Mouse (Mus musculus): Measurements from ENCODE around the gene Copb2. TPM values are rescaled to one million over a fixed set of nuclear protein-coding genes. Genes with fewer than 3 reads are reported as not detected.

Copb2 gene
- polyA plus RNA-seq, 1 experiment from 2014 or later = 168 TPM

DNA sequence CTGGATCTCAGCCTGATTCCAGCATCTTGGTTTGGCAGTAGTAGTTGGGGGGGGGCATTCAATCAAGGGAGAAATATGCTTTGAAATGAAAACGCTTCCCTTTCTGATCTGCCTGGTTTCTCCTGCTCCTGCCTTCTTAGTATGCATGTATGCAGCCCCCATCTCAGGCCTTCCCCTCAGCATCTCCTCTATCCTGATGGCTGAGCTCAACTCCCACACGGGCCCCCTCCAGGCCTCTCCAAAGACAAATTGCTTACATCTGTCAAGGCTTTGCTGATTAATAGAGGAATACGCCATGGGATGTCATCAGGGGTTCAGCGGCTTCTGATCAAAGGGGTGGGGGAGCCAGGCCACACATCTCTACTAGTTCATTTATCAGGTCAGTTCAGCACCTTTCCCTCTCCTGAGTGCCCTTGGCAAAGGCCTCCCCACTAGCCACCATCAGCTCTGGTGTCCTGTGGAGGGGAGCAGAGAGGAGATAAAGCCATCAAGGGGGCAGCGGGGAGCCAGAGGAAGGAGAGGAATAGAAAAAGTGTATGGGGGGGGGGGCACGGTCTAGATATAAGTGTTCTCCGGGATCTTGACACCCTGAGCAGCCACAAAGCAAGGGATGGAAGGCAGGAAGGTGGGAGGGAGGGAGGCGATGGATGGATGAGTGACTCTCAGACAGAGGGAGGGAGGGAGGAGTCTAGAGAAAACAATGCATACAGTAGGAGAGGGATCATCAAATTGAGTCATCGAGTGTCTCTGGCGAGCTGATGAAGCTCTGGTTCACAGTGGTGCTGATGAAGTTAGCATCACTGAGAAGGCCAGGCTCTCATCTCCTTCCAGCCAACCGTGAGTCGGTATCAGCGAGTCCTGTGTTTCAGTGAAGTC, 70.0 kb downstream of the Copb2 start:
- Histone ChIP-seq H3K27me3 (replicated peaks; ENCODE audit: control insufficient read depth, insufficient read depth, low read length) (no peaks in the 10 kb centered on the region), H3K27ac (ENCODE audit: low read depth, low read length) (no peak overlapping the region), H3K9ac (ENCODE audit: low read depth, low read length) (no peak overlapping the region), H3K4me2 (replicated peaks; ENCODE audit: low read depth) (no peak overlapping the region), H3K4me3 (ENCODE audit: low read depth, low read length) (no peak overlapping the region), H3K4me1 (replicated peaks; ENCODE audit: control insufficient read depth, insufficient read depth, low read length) (no peaks in the 10 kb centered on the region), H3K9me3 (ENCODE audit: control insufficient read depth) (no peaks in the 10 kb centered on the region), H3K36me3 (ENCODE audit: control insufficient read depth, insufficient read depth) (no peaks in the 10 kb centered on the region)
- no peak for TF ChIP-seq CTCF (IDR thresholded peaks at IDR 0.05; ENCODE audit: low read depth)
- whole genome bisulfite sequencing = 78% methylated on average over 13 of the region's 13 CpGs
- ATAC-seq = no peak

Other genes with a start within 250 kb of the Copb2 start
- 25.5 and 26.6 TPM in 2 replicates for gene Rbp1, start 140.8 kb upstream of the Copb2 start, polyA plus RNA-seq (2015; fragmentation: Nextera tagmentation; extraction: Ambion mirVana)
- 7,315 and 7,837 TPM in 2 replicates for gene Rbp2, start 77.6 kb upstream of the Copb2 start, polyA plus RNA-seq (2015; fragmentation: Nextera tagmentation; extraction: Ambion mirVana)
- 26.7 and 28.1 TPM in 2 replicates for gene Mrps22, start 37.9 kb downstream of the Copb2 start, polyA plus RNA-seq (2015; fragmentation: Nextera tagmentation; extraction: Ambion mirVana)

Data from intestine, postnatal 0 days (tissue).